Mouse (Mus musculus) cerebellum, adult 2 months (tissue): ENCODE measurements around the gene Ror1.

Experiments
- CTCF ChIP-seq: fragments of 200-500 bp; IDR thresholded peaks from 2 replicates; pipeline ENCODE4 v1.5.1; 2011; ENCODE audit warnings: low read depth, mild to moderate bottlenecking, control low read depth, low read length, moderate library complexity, borderline replicate concordance; ENCODE audit not compliant: insufficient read depth
- POLR2A ChIP-seq: fragments of 200-500 bp; IDR thresholded peaks from 2 replicates; pipeline ENCODE4 v1.6.1; 2011; ENCODE audit warnings: low read length, control low read depth, borderline replicate concordance; ENCODE audit not compliant: insufficient read depth

DNA sequence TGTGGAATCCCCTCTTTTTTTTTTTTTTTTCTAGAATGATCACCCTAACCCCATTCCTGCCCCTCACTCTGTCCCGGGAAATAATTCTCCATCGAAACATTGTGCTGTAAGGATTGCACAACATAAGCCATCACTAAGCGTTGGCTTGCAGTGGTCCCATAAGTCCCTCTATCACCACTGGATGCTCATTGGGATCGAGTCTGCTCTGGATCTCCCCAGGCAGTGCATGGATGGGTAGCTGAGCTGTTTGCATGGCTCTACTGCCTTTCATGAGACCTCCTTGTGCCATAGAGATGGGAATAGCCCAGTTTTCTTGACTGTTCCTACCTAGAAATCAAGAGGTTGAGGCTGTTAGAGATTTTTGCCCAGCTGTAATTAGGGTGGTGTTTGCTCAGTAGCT lies 13.0 kb downstream of the Ror1 start:
- TF ChIP-seq CTCF (no peak), POLR2A (no peak)
